ENCODE assay signal across 14 mouse cellular contexts in genomic region chr4:80819511-80819910, GRCm38 (mm10).
"Had no signal": no experiment of that assay in that cellular context is flagged by ENCODE, and none has a peak within 500 bp of the region (broad histone marks: within the 10 kb centered on the region; RNA-seq: fewer than 3 reads in every experiment).

No protein-coding gene starts in this region.

- DNase-seq: gastrocnemius, postnatal 14 days; gastrocnemius, postnatal 36 days; heart, adult 11 months; heart, adult 2 months; heart, postnatal 14 days; heart, postnatal 36 days; kidney, adult 11 months; kidney, adult 2 months; kidney, adult 9 months; kidney, postnatal 14 days; kidney, postnatal 36 days; layer of hippocampus, adult 9-11 months; layer of hippocampus, postnatal 36 days; left cerebral cortex, postnatal 4 days had no signal
